ENCODE assay signal across 9 mouse cellular contexts in the genomic region with DNA sequence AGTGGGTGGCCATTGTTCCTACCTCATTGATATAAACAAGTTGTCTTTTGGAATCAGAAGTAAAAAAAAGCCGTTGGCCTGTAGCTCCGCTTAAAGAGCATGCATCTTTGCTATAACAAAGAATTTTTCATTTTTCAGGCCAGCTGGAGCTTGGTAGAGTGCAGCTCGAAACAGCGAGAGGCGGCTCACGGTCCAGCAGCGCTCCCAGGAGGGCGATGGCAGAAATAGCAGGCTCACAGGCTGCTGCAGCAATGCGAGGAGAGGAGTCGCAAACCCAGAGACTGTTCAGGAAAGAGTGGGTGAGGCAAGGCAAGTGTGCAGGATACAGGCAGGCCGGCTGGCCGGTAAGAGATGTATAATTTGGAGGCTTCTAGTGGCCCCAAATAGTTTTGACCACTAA. TPM values are rescaled to one million over a fixed set of nuclear protein-coding genes. Genes with fewer than 3 reads are reported as not detected.
DNase-seq lines count a peak whose midpoint lies in the region; ATAC-seq and TF ChIP-seq lines count a peak whose summit lies in the region.
"Had no signal": no experiment of that assay in that cellular context is flagged by ENCODE, and none has a peak within 500 bp of the region (broad histone marks: within the 10 kb centered on the region; RNA-seq: fewer than 3 reads in every experiment).

No protein-coding gene starts in this region.

- H3K4me3 ChIP-seq in C2C12 (ENCODE audit: insufficient read depth, poor library complexity, severe bottlenecking), result no peak overlapping the region
- H3K4me3 ChIP-seq in heart, embryonic 10.5 days, result no peak overlapping the region
- no peak overlapping the region for H3K4me3 ChIP-seq in midbrain, embryonic 10.5 days
- H3K4me3 ChIP-seq in stomach, embryonic 14.5 days (ENCODE audit: low read depth, low read length), result no peak overlapping the region
- H3K4me3 ChIP-seq: erythroblast, embryonic 14.5 days had no signal

- DNase-seq in NIH3T3 (ENCODE audit: low read depth), result peak; percentile 27
- peak; percentile 79 for DNase-seq in embryo, embryonic 11 days
- DNase-seq in heart, embryonic 10.5 days (ENCODE audit: low spot score), result peak; percentile 76
- DNase-seq in left cerebral cortex, adult 11 months (ENCODE audit: low spot score), result peak; percentile 28
- peak; percentile 56 for DNase-seq in midbrain, embryonic 10.5 days (ENCODE audit: low spot score)
- no peak for DNase-seq in thymus, postnatal 10 days (ENCODE audit: low spot score in 2 of 2)

- no peak overlapping the region for H3K9ac ChIP-seq in stomach, embryonic 14.5 days (replicated peaks; ENCODE audit: low read depth, low read length)

- H3K27ac ChIP-seq in heart, embryonic 10.5 days, result no peak overlapping the region
- no peak overlapping the region for H3K27ac ChIP-seq in midbrain, embryonic 10.5 days (replicated peaks)
- no peak overlapping the region for H3K27ac ChIP-seq in stomach, embryonic 14.5 days (ENCODE audit: low read length)

- TF ChIP-seq CTCF in C2C12 (IDR thresholded peaks at IDR 0.05; ENCODE audit: control insufficient read depth, insufficient read depth, insufficient read length), result peak; percentile 60

- no peak overlapping the region for H3ac ChIP-seq in C2C12 (ENCODE audit: control insufficient read depth, insufficient read length, low read depth)

- H3K4me2 ChIP-seq in stomach, embryonic 14.5 days (replicated peaks; ENCODE audit: low read depth, low read length), result no peak overlapping the region

- H3K27me3 ChIP-seq in C2C12 (ENCODE audit: control insufficient read depth, insufficient read depth, insufficient read length), result no peaks in the 10 kb centered on the region
- no peaks in the 10 kb centered on the region for H3K27me3 ChIP-seq in heart, embryonic 10.5 days (ENCODE audit: insufficient read depth, poor library complexity, severe bottlenecking)
- no peaks in the 10 kb centered on the region for H3K27me3 ChIP-seq in midbrain, embryonic 10.5 days (ENCODE audit: low read depth, poor library complexity, severe bottlenecking)
- H3K27me3 ChIP-seq in stomach, embryonic 14.5 days (ENCODE audit: control insufficient read depth, insufficient read depth, low read length), result no peaks in the 10 kb centered on the region

- no peaks in the 10 kb centered on the region for H3K79me3 ChIP-seq in C2C12 (ENCODE audit: low read depth)

- WGBS in heart, embryonic 10.5 days, result 31% methylated on average over 12 of the region's 12 CpGs
- WGBS in midbrain, embryonic 10.5 days, result 29% methylated on average over 12 of the region's 12 CpGs
- 15% methylated on average over 12 of the region's 12 CpGs for WGBS in stomach, embryonic 14.5 days

- 0 out of 2 replicates have a peak, but pooled peaks have one; percentile 58 for ATAC-seq in stomach, embryonic 14.5 days (ENCODE audit: insufficient number of reproducible peaks, insufficient read depth, low FRiP score, low read depth)

- no peaks in the 10 kb centered on the region for H3K79me2 ChIP-seq in C2C12 (ENCODE audit: control insufficient read depth, insufficient read depth)

- H3K4me1 ChIP-seq in heart, embryonic 10.5 days, result no peaks in the 10 kb centered on the region
- no peaks in the 10 kb centered on the region for H3K4me1 ChIP-seq in midbrain, embryonic 10.5 days
- H3K4me1 ChIP-seq in stomach, embryonic 14.5 days (ENCODE audit: control insufficient read depth, insufficient read depth, low read length), result no peaks in the 10 kb centered on the region

- H3K36me3 ChIP-seq in C2C12 (ENCODE audit: control insufficient read depth, insufficient read depth), result no peaks in the 10 kb centered on the region
- H3K36me3 ChIP-seq in heart, embryonic 10.5 days, result no peaks in the 10 kb centered on the region
- H3K36me3 ChIP-seq in midbrain, embryonic 10.5 days, result no peaks in the 10 kb centered on the region
- H3K36me3 ChIP-seq in stomach, embryonic 14.5 days (ENCODE audit: control insufficient read depth, insufficient read depth, low read length), result no peaks in the 10 kb centered on the region

- H3K9me3 ChIP-seq in heart, embryonic 10.5 days, result no peaks in the 10 kb centered on the region
- no peaks in the 10 kb centered on the region for H3K9me3 ChIP-seq in midbrain, embryonic 10.5 days (replicated peaks)
- no peaks in the 10 kb centered on the region for H3K9me3 ChIP-seq in stomach, embryonic 14.5 days (ENCODE audit: control insufficient read depth, low read depth, low read length)

TF ChIP-seq in C2C12, 6 proteins besides CTCF, POLR2A, EP300 and RAD21:
- no peak for TF ChIP-seq MYOG (IDR thresholded peaks at IDR 0.05; ENCODE audit: control insufficient read depth, extremely low read depth, insufficient read length)
- no peak for TF ChIP-seq MAX (IDR thresholded peaks at IDR 0.05)
- TF ChIP-seq FOSL1 (IDR thresholded peaks at IDR 0.05; ENCODE audit: insufficient read depth, low read length, poor library complexity, severe bottlenecking), result no peak
- no peak for TF ChIP-seq MYOD1 (IDR thresholded peaks at IDR 0.05; ENCODE audit: control insufficient read depth, insufficient read length, low read depth)
- TF ChIP-seq CEBPB (IDR thresholded peaks at IDR 0.05; ENCODE audit: low read depth), result no peak
- TF ChIP-seq USF1 (IDR thresholded peaks at IDR 0.05; ENCODE audit: low read depth), result no peak
TF ChIP-seq in C2C12: peak in this region for 0.

RNA-seq across cellular contexts. Expression of gene Neil3, which starts 42.0 kb away (rescaled TPM):
- 4.7 TPM for polyA plus RNA-seq in C2C12 (2012; fragmentation: generic; extraction: Trizol)
- 20.2 and 21.1 TPM in 2 replicates for polyA plus RNA-seq in heart, embryonic 10.5 days (2016; fragmentation: Nextera tagmentation; extraction: Ambion mirVana)
- polyA plus RNA-seq in midbrain, embryonic 10.5 days (2016; fragmentation: Nextera tagmentation; extraction: Ambion mirVana), result 28.7 and 34.0 TPM in 2 replicates
- 29.1 and 36.3 TPM in 2 replicates for polyA plus RNA-seq in stomach, embryonic 14.5 days (2014; fragmentation: Nextera tagmentation; extraction: Ambion mirVana)

Comparison
In these comparisons a context has a peak if more than half of its experiments do, and no peak if none do; other contexts are left out.
1. DNase-seq: peak in NIH3T3 (single experiment), embryo, embryonic 11 days (single experiment), heart, embryonic 10.5 days (single experiment), left cerebral cortex, adult 11 months (single experiment) and midbrain, embryonic 10.5 days (single experiment); none in thymus, postnatal 10 days (0 of 2).